Mouse (Mus musculus) layer of hippocampus, adult 18-20 months (tissue): ENCODE measurements around the gene Ereg. TPM values are rescaled to one million over a fixed set of nuclear protein-coding genes. Genes with fewer than 3 reads are reported as not detected.

Experiments
- DNase-seq, 2 experiments: peaks; one replicate each; pipeline ENCODE4 v3.0.0; 2022; ENCODE audit warnings: low spot score in 2 of 2
- long read RNA-seq: library from polyadenylated mRNA; stranded (forward); transcript quantifications from one replicate; pipeline ENCODE4 v2.0.0, GENCODE M21; 2021
- total RNA-seq, 2 experiments: library from RNA; stranded (reverse); gene quantifications; 2 replicates each; pipeline ENCODE4 v1.2.3; 2021

The Ereg gene
- not detected for total RNA-seq
- long read RNA-seq: 0 reads

DNA sequence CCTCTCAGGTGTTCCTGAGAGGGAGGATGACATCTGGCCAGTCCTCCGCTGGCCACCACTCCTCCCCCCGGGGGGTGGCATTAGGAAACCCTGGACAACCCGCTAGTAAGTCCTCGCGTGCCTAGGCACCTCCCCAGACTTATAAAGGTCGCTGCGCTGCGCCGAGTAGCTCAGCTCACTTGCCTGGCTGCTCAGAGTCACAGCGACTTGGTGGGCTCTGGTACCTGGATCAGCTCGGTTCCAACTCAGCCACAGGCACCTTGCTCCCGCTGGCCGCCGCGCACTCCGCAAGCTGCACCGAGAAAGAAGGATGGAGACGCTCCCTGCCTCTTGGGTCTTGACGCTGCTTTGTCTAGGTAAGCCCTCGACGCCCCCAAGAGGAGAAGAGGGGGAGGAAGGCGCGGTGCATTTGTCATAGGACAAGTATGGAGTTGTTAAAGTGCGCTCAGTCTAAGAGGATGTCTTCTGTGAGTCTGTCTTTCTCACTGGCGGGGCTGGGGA lies at the start of gene Ereg:
Gene Ereg, plus strand, starts transcription at position 173 of the 501 bp plus-strand sequence.
- DNase-seq: no peak

DNA sequence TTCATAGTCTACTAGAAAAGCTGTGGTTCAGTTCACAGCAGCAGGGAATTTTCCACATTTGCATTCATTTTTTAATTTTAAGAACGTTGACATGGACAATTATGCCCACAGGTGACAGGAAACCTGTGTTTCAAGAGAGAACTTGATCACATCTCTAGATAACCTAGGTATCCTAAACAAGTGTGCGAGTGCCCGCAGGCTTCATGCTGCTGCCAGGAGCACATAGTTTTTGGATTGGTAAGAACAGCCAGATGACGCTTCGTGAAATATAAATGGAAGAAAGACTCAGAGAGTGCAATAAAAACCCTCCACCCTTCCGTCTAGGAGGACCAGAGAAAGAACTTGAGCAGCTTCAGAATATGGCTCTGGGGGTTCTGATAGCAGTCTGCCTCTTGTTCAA lies 47.3 kb upstream of the Ereg start, which contains the start of gene Epgn:
Gene Epgn, plus strand, starts transcription at position 301 of the 400 bp plus-strand sequence.
- no peak for DNase-seq

GRCm38 (mm10) chr5:91027840-91028239 lies 46.6 kb upstream of the Ereg start:
- DNase-seq: no peak

DNA sequence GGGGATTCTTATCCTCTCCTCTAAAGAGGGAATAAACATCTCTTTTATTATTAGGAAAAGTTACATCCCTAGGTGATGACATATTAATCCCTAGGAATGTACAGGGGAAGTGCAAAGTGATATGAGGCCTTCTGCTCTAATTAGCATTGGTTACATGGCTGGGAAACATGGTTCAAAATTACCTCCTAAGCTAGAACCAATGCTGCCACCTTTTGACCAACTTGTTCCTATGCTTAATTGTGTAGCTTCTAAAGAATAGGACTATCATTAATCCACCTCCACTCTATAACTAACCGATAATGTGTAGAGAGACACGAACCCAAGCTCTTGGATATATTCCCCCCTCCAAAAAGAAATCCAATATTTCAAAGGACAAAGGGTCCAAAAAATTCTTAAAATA lies 43.8 kb upstream of the Ereg start:
- peak in 1 of 2 experiments; percentile 3 for DNase-seq

GRCm38 (mm10) chr5:91035341-91035740 lies 39.1 kb upstream of the Ereg start:
- no peak for DNase-seq

GRCm38 (mm10) chr5:91036628-91037027 lies 37.8 kb upstream of the Ereg start:
- DNase-seq: no peak

DNA sequence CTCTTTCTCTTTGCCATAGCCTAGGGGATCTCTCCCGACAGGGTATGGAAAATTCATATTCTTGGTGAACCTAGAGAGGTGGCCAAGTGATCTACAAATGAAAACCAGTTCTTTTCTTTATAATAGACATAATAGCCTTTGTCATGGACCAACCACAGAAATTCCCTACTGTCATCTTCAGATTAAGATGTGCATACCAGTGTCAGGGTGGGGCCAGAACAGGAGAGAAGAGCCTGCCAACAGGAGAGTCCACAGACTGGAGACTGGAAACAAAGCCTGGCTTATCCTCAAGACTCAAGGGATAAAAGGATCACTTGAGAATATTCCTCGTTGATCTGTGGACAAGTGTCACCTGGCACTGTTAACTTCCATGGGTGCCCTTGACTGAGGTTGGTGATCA lies 36.7 kb upstream of the Ereg start:
- DNase-seq: no peak

DNA sequence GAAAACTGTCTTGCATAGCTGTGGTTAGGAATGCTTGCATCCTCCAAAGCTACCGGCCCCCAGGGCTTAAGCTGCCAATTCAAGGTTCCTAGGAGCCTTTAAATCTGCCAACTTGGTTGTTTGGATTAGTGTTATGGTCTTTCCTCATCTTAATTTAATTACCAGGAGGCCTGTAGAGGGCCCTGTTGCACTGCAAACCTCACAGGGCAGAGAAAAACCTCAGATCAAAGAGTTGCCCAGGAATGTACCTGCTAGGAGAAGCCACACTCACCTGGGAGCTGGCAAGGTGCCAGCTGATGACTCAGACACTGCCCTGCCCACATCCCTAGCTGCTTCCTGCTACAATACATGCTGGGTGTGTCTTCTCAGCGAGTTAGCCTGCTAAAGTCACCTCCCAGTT lies 35.9 kb upstream of the Ereg start:
- DNase-seq: no peak

GRCm38 (mm10) chr5:91038963-91039362 lies 35.5 kb upstream of the Ereg start:
- no peak for DNase-seq

DNA sequence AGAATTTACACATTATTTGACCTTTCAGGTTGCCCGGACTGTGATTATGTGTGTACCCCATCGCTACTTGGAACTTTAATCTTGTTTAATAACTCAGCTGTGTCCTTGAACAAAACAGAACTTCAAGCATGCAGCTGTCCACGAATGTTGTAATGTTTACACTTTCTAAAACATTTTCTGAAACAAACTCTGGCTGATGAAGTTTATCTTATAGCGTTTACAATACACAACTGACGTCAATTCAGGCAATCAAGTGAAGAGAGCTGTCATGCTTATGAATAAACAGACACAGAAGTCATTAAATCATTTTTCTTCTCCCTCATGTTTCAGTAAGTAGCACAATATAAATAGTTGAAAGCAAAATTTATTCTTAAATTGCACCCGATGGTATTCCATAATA lies 26.4 kb upstream of the Ereg start:
- DNase-seq: no peak

- DNase-seq: no peak
These were observed 26.0 kb upstream of the Ereg start for GRCm38 (mm10) chr5:91048397-91048796.

DNA sequence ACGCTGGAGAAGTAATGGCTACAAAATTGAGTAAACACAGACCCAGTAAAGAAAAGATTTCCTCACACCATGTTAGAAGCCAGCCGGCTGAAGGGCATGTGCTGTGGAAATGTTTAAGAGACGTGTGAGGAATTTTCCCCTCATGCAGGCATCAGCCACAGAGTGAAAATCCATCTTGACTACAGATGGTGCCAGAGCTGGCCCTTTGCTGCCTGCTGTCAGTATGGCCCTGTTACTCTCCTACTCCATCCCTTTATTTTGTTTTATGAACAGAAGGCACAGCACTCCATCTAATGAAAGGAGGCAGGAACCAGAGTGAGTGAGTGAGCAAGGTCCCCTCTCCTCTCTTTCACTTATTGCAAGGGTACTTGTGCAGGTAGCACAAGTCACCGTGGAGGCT lies 2.1 kb upstream of the Ereg start:
- peak; percentile 1 to 13 for DNase-seq

- no peak for DNase-seq
These were observed 796 bp upstream of the Ereg start for GRCm38 (mm10) chr5:91073626-91074025.

- no peak for DNase-seq
These were observed 396 bp upstream of the Ereg start for GRCm38 (mm10) chr5:91074026-91074425.

DNA sequence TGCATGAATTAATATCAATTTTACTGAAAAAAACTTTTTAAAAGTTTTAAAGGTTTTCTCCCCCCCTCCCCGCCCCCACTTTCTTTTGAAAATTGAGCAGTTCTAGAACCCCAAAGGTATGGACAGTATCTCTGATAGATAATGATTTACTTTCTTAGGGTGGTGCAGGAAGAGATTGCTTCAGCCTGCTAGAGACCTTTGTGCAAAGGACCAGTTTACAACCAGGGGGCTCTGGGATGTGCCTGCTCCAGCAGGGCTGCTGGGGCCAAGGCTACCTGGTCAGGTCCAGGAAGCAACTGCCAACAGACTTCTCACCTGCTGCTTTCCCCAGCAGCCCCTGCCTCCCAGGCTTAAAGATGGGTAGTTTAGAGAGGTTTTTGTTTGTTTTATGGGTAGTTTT lies 599 bp downstream of the Ereg start:
- DNase-seq: no peak

GRCm38 (mm10) chr5:91083016-91083415 lies 8.6 kb downstream of the Ereg start:
- DNase-seq: no peak

DNA sequence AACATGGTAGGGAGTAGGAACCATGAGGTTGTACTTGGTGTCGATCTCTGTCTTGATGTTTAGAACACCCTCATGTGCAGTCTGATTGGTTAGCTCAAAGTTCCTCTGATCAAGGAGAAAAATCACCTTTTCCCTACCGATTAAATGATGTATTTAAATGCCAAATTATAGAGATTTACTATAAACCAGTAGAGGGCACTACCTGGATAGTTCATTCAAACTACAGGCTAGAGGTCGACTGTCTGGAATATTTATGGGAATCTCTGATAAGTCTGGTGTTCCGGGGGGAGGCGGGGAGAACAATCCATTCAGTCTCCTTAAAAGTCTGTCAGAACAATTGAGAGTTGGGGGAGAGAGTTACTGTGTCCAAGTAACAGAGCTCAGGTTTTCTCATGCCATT lies 10.9 kb downstream of the Ereg start:
- DNase-seq: no peak

GRCm38 (mm10) chr5:91090301-91090700 lies 15.9 kb downstream of the Ereg start:
- DNase-seq: no peak

DNA sequence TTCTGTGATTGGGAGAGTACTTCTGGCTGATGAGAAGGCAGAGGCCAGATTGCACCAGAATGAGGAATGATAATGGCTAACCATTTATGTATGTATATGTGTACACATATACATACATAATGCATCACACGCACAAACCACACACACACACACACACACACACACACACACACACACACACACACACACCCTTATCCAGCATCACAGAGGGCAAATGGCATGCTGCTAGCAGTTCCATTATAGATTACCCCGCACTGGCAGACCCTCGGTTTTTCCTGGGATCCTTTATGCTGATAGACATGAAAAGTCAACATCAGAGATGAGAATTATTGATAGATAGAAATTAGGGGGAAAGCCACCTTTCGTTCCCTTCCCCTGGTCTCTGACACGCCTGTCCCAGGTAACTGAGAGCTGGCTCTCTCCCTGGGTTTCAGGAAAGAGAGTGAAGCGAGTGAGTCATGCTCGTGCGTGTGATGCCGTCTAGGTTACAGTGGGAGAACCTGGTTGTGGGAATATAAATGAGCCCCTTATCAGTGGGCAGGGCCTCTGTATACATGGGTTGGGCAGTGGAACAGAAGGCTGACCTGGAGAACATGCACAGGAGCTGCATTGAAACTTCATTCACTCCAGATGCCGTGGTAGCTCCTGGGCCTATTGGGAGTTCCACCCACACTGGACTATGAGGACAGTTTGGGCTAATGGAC lies 23.6 kb downstream of the Ereg start:
- no peak for DNase-seq

DNA sequence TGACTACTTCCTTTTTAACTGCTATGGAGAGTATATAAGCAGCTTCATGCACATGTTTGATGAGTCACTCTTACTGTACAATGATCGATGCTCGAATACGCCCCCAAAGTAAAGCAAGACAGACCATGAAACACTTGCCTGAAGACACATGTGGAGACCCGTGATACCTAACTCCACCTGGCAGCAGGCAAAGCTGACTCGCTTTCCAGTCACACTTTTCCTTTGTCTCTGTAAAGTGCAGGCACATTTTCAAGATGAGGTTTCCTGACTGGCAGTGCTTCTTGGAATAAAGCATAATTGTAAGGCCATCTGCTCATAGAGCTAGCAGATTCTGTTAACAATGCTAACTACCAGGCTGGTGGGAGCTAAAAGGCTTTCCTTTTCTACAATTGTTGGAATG lies 27.3 kb downstream of the Ereg start:
- DNase-seq: peak; percentile 24 to 59

GRCm38 (mm10) chr5:91103943-91104665 lies 29.7 kb downstream of the Ereg start:
- no peak for DNase-seq

GRCm38 (mm10) chr5:91106248-91106647 lies 31.8 kb downstream of the Ereg start:
- no peak for DNase-seq
